Mouse (Mus musculus) intestine, embryonic 15.5 days (tissue): ENCODE results near the gene Ndrg2. TPM values are rescaled to one million over a fixed set of nuclear protein-coding genes. Genes with fewer than 3 reads are reported as not detected.

ENCODE experiments used
- polyA plus RNA-seq: library from polyadenylated mRNA; unstranded; fragments of >200 nt; fragmentation: Nextera tagmentation; extraction: Ambion mirVana; gene quantifications from 2 replicates; pipeline ENCODE4 v1.2.1, GENCODE M21; 2015

Ndrg2 gene
- polyA plus RNA-seq, 1 experiment from 2014 or later, result 52.2 TPM

Other genes starting within 250 kb of the Ndrg2 start
- not detected in 2 replicates for gene Gm17079, start 218.7 kb downstream of the Ndrg2 start, polyA plus RNA-seq
- not detected in 2 replicates for gene Gm5800, start 197.0 kb downstream of the Ndrg2 start, polyA plus RNA-seq
- gene Ang4, start 140.6 kb downstream of the Ndrg2 start, polyA plus RNA-seq, result 2.9 and 3.5 TPM in 2 replicates
- not detected in 2 replicates for gene AY358078, start 114.1 kb downstream of the Ndrg2 start, polyA plus RNA-seq
- gene Ear6, start 60.5 kb downstream of the Ndrg2 start, polyA plus RNA-seq, result 0.35 TPM in 1 of 2 replicates, not detected in the other
- gene Mettl17, start 29.3 kb downstream of the Ndrg2 start, polyA plus RNA-seq, result 45.4 and 45.5 TPM in 2 replicates
- 0.96 and 1.0 TPM in 2 replicates for gene Slc39a2, start 21.3 kb downstream of the Ndrg2 start, polyA plus RNA-seq
- not detected in 2 replicates for gene Tppp2, start 4.3 kb upstream of the Ndrg2 start, polyA plus RNA-seq
- gene Rnase13, start 8.6 kb upstream of the Ndrg2 start, polyA plus RNA-seq, result not detected in 2 replicates
- gene Arhgef40, start 70.6 kb upstream of the Ndrg2 start, polyA plus RNA-seq, result 64.4 and 65.9 TPM in 2 replicates
- 50.1 and 60.0 TPM in 2 replicates for gene Tmem253, start 101.5 kb upstream of the Ndrg2 start, polyA plus RNA-seq
- 29.7 and 29.8 TPM in 2 replicates for gene Zfp219, start 106.6 kb upstream of the Ndrg2 start, polyA plus RNA-seq
- not detected in 2 replicates for gene Olfr221, start 128.3 kb upstream of the Ndrg2 start, polyA plus RNA-seq
- 555 and 601 TPM in 2 replicates for gene Hnrnpc, start 189.9 kb upstream of the Ndrg2 start, polyA plus RNA-seq
- 60.1 and 62.2 TPM in 2 replicates for gene Rpgrip1, start 196.5 kb upstream of the Ndrg2 start, polyA plus RNA-seq